ENCODE assay signal across 22 mouse cellular contexts in genomic region chr9:121741168-121741567, GRCm38 (mm10). TPM values are rescaled to one million over a fixed set of nuclear protein-coding genes. Genes with fewer than 3 reads are reported as not detected.
DNase-seq lines count a peak whose midpoint lies in the region; ATAC-seq lines count a peak whose summit lies in the region.
"Had no signal": no experiment of that assay in that cellular context is flagged by ENCODE, and none has a peak within 500 bp of the region (broad histone marks: within the 10 kb centered on the region; RNA-seq: fewer than 3 reads in every experiment).

No protein-coding gene starts in this region.

- peak; percentile 75 for ATAC-seq in CD4-positive, CD25-positive, alpha-beta regulatory T cell, adult 4 months
- peak; percentile 68 for ATAC-seq in activated CD4-positive, CD25-positive, alpha-beta regulatory T cell, adult 4 months
- ATAC-seq in inflammation-experienced regulatory T-cells, adult 6 months: peak; percentile 58
- ATAC-seq: forebrain, embryonic 14.5 days; forebrain, embryonic 16.5 days; Patski had no signal

- peak; percentile 51 for DNase-seq in CD4-positive helper T cell, adult 2 months (ENCODE audit: low read depth, low spot score)
- DNase-seq in cerebellum, postnatal 4 days (ENCODE audit: low spot score in 2 of 2): no peak
- no peak for DNase-seq in layer of hippocampus, adult 9-10 months (ENCODE audit: low spot score)
- no peak for DNase-seq in thymus, postnatal 25 days
- DNase-seq: adrenal gland, adult 2 months; adrenal gland, postnatal 10 days; adrenal gland, postnatal 25 days; B cell, adult 2 months; cerebellum, adult 11-12 months; cerebellum, adult 2 months; cerebellum, adult 9-10 months; cerebellum, postnatal 10 days; cerebellum, postnatal 25 days; embryo, embryonic 11 days had no signal

RNA-seq across cellular contexts. Expression of gene Zfp651, which starts 18.0 kb away (rescaled TPM):
- under 1 TPM; 0.22 to 0.30 TPM for polyA plus RNA-seq in CD4-positive, CD25-positive, alpha-beta regulatory T cell, adult 4 months (2017; shearing (Covaris generic))
- not detected for polyA plus RNA-seq in activated CD4-positive, CD25-positive, alpha-beta regulatory T cell, adult 4 months (2017; shearing (Covaris generic))
- under 1 TPM in 2 of 3 experiments, not detected in 1; 0.23 to 0.24 TPM for polyA plus RNA-seq in inflammation-experienced regulatory T-cells, adult 6 months (2017; shearing (Covaris generic))

RNA-seq across cellular contexts. Expression of gene Nktr, which starts 22.2 kb away (rescaled TPM):
- 100 to 1,000 TPM; 104 to 128 TPM for polyA plus RNA-seq in CD4-positive, CD25-positive, alpha-beta regulatory T cell, adult 4 months (2017; shearing (Covaris generic))
- polyA plus RNA-seq in activated CD4-positive, CD25-positive, alpha-beta regulatory T cell, adult 4 months (2017; shearing (Covaris generic)): 100 to 1,000 TPM in 1 of 2 experiments, 10 to 100 TPM in 1; 90.3 to 104 TPM
- polyA plus RNA-seq in inflammation-experienced regulatory T-cells, adult 6 months (2017; shearing (Covaris generic)): 100 to 1,000 TPM; 108 to 126 (median 117) TPM

RNA-seq across cellular contexts. Expression of gene Ss18l2, which starts 31.0 kb away (rescaled TPM):
- polyA plus RNA-seq in CD4-positive, CD25-positive, alpha-beta regulatory T cell, adult 4 months (2017; shearing (Covaris generic)): 10 to 100 TPM; 50.7 to 52.2 TPM
- 10 to 100 TPM; 59.3 to 65.0 TPM for polyA plus RNA-seq in activated CD4-positive, CD25-positive, alpha-beta regulatory T cell, adult 4 months (2017; shearing (Covaris generic))
- 10 to 100 TPM; 45.5 to 68.0 (median 63.4) TPM for polyA plus RNA-seq in inflammation-experienced regulatory T-cells, adult 6 months (2017; shearing (Covaris generic))

RNA-seq across cellular contexts. Expression of gene Sec22c, which starts 35.9 kb away (rescaled TPM):
- polyA plus RNA-seq in CD4-positive, CD25-positive, alpha-beta regulatory T cell, adult 4 months (2017; shearing (Covaris generic)): 10 to 100 TPM; 17.6 to 32.9 TPM
- 10 to 100 TPM; 13.3 to 17.7 TPM for polyA plus RNA-seq in activated CD4-positive, CD25-positive, alpha-beta regulatory T cell, adult 4 months (2017; shearing (Covaris generic))
- polyA plus RNA-seq in inflammation-experienced regulatory T-cells, adult 6 months (2017; shearing (Covaris generic)): 10 to 100 TPM in 2 of 3 experiments, 1 to 10 TPM in 1; 9.1 to 19.1 (median 17.1) TPM

RNA-seq across cellular contexts. Expression of gene Klhl40, which starts 36.2 kb away (rescaled TPM):
- polyA plus RNA-seq in CD4-positive, CD25-positive, alpha-beta regulatory T cell, adult 4 months (2017; shearing (Covaris generic)): not detected
- not detected for polyA plus RNA-seq in activated CD4-positive, CD25-positive, alpha-beta regulatory T cell, adult 4 months (2017; shearing (Covaris generic))
- polyA plus RNA-seq in inflammation-experienced regulatory T-cells, adult 6 months (2017; shearing (Covaris generic)): not detected
- polyA plus RNA-seq: adrenal gland, adult 2 months; erythroblast, embryonic 14.5 days; G1E; Patski had no signal
